ENCODE assay signal across 12 mouse cellular contexts in the genomic region with DNA sequence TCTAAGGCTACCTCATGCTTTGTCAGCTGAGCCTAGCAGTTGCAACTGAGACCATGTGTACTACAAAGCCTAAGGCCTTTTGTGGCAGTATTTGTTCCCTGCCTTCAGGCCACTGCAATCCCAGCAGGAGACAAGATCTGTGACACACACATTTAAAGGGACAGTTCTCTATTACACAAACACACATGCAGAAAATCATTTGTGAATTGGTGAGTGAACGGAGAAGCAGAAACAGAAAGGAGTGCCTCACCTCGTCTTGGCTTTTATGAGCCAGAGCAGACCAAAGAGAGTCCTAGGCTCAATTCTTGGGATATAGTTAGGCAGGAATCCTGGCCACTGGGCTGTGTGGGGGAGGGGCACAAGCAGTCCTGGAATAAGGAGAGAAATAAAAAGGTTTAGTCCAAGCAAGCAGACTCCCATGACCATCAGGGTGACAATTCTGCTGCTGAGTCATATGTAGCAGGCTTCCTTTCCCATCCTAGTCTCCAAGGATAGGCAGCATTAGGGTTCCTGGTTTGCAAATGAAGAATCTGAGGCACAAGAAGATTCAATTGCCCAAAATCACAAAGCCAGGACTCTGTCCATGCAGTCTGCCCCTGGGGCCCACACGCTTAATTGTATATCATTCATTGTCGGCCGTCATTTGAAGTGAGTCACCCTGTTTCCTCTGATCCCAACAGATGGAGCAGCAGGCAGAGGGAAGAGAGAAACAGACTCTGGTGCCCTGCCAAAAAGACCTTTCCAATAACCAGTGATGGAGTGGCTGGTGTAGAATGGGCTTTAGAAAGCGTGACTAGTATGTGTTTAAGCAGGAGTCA. TPM values are rescaled to one million over a fixed set of nuclear protein-coding genes. Genes with fewer than 3 reads are reported as not detected.
DNase-seq lines count a peak whose midpoint lies in the region; ATAC-seq and TF ChIP-seq lines count a peak whose summit lies in the region.
"Had no signal": no experiment of that assay in that cellular context is flagged by ENCODE, and none has a peak within 500 bp of the region (broad histone marks: within the 10 kb centered on the region; RNA-seq: fewer than 3 reads in every experiment).

No protein-coding gene starts in this region.

- in situ Hi-C loops in Patski (cut with MboI; ENCODE audit: low pct_unique_long_range_greater_than_20kb): no loop called here

- H3K4me1 ChIP-seq in cerebellum, adult 2 months (ENCODE audit: control insufficient read depth, insufficient read depth, low read length): peaks cover 7% of the 10 kb centered on the region; the same call in 1 of the 2 replicates
- H3K4me1 ChIP-seq in forebrain, embryonic 13.5 days: peaks cover 21% of the 10 kb centered on the region
- H3K4me1 ChIP-seq in midbrain, embryonic 13.5 days (replicated peaks): peaks cover 24% of the 10 kb centered on the region
- H3K4me1 ChIP-seq: heart, embryonic 13.5 days; kidney, embryonic 15.5 days had no signal

- WGBS in cerebellum, adult 2 months: 23% methylated on average over 6 of the region's 6 CpGs
- 23% methylated on average over 6 of the region's 6 CpGs for WGBS in forebrain, embryonic 13.5 days
- WGBS in midbrain, embryonic 13.5 days: 21% methylated on average over 6 of the region's 6 CpGs

- DNase-seq in Patski (ENCODE audit: low read depth, low spot score): peak; percentile 24
- DNase-seq in cerebellum, adult 2 months: peak; percentile 62 to 85
- DNase-seq in spleen, postnatal 14 days (ENCODE audit: low spot score in 2 of 2): no peak
- no peak for DNase-seq in kidney, postnatal 14 days
- DNase-seq in right cerebral cortex, postnatal 25 days: no peak
- no peak for DNase-seq in frontal cortex, postnatal 14 days (ENCODE audit: low spot score in 2 of 2)

- POLR2A ChIA-PET in Patski (lab: Charles Lee): no interaction called here

- no peaks in the 10 kb centered on the region for H3K9me3 ChIP-seq in forebrain, embryonic 13.5 days (replicated peaks)
- H3K9me3 ChIP-seq in midbrain, embryonic 13.5 days: no peaks in the 10 kb centered on the region
- H3K9me3 ChIP-seq: heart, embryonic 13.5 days; kidney, embryonic 15.5 days; limb, embryonic 13.5 days had no signal

- peak overlapping the region; percentile 34; the same call in 1 of the 2 replicates for H3K27ac ChIP-seq in cerebellum, adult 2 months (ENCODE audit: insufficient read depth, low read length)
- H3K27ac ChIP-seq in forebrain, embryonic 13.5 days: peak overlapping the region; percentile 55
- peak overlapping the region; percentile 83 for H3K27ac ChIP-seq in midbrain, embryonic 13.5 days
- H3K27ac ChIP-seq: heart, embryonic 13.5 days; kidney, embryonic 15.5 days; limb, embryonic 13.5 days had no signal

- no peak for TF ChIP-seq CTCF in Patski (IDR thresholded peaks at IDR 0.05)
- TF ChIP-seq CTCF in cerebellum, adult 2 months (IDR thresholded peaks at IDR 0.05; ENCODE audit: borderline replicate concordance, insufficient read depth, low read depth, low read length): no peak

- no peak for TF ChIP-seq POLR2A in cerebellum, adult 2 months (IDR thresholded peaks at IDR 0.05; ENCODE audit: borderline replicate concordance, insufficient read depth, low read length)

- H3K27me3 ChIP-seq in Patski: peaks cover 13% of the 10 kb centered on the region
- H3K27me3 ChIP-seq in cerebellum, adult 2 months (ENCODE audit: control insufficient read depth, insufficient read depth, low read length): no peaks in the 10 kb centered on the region
- H3K27me3 ChIP-seq in forebrain, embryonic 13.5 days: no peaks in the 10 kb centered on the region
- H3K27me3 ChIP-seq in midbrain, embryonic 13.5 days: no peaks in the 10 kb centered on the region
- H3K27me3 ChIP-seq: heart, embryonic 13.5 days had no signal

- H3K4me2 ChIP-seq in forebrain, embryonic 13.5 days: no peak overlapping the region
- H3K4me2 ChIP-seq in midbrain, embryonic 13.5 days (replicated peaks): peak overlapping the region; percentile 2; the same call in 1 of the 2 replicates
- H3K4me2 ChIP-seq: heart, embryonic 13.5 days; kidney, embryonic 15.5 days; limb, embryonic 13.5 days had no signal

- CTCF ChIA-PET in Patski (lab: Charles Lee): no interaction called here

- H3K9ac ChIP-seq in forebrain, embryonic 13.5 days: 0 out of 2 replicates have a peak overlapping the region, but pooled peaks have one; percentile 37
- no peak overlapping the region; the same call in 1 of the 2 replicates for H3K9ac ChIP-seq in midbrain, embryonic 13.5 days (replicated peaks)
- H3K9ac ChIP-seq: heart, embryonic 13.5 days; kidney, embryonic 15.5 days; limb, embryonic 13.5 days had no signal

- H3K4me3 ChIP-seq in cerebellum, adult 2 months (replicated peaks; ENCODE audit: insufficient read depth, low read depth, low read length): no peak overlapping the region
- H3K4me3 ChIP-seq in forebrain, embryonic 13.5 days: no peak overlapping the region
- no peak overlapping the region for H3K4me3 ChIP-seq in midbrain, embryonic 13.5 days (replicated peaks)
- H3K4me3 ChIP-seq: heart, embryonic 13.5 days; kidney, embryonic 15.5 days; limb, embryonic 13.5 days had no signal

- peak; percentile 17 for ATAC-seq in Patski
- ATAC-seq in forebrain, embryonic 13.5 days: peak; percentile 75
- peak; percentile 90 for ATAC-seq in midbrain, embryonic 13.5 days

- H3K36me3 ChIP-seq in forebrain, embryonic 13.5 days (ENCODE audit: poor library complexity, severe bottlenecking): no peaks in the 10 kb centered on the region
- H3K36me3 ChIP-seq in midbrain, embryonic 13.5 days: no peaks in the 10 kb centered on the region
- H3K36me3 ChIP-seq: heart, embryonic 13.5 days; kidney, embryonic 15.5 days; limb, embryonic 13.5 days had no signal

RNA-seq across cellular contexts. Expression of a gene that starts 3.4 kb away (rescaled TPM):
- not detected for polyA plus RNA-seq in Patski (2021)
- polyA plus RNA-seq in cerebellum, adult 2 months (2012; rRNA removed): not detected in 2 replicates
- 0.22 TPM in 1 of 2 replicates, not detected in the other for polyA plus RNA-seq in forebrain, embryonic 13.5 days (2015; fragmentation: Nextera tagmentation; extraction: Ambion mirVana)
- polyA plus RNA-seq in midbrain, embryonic 13.5 days (2015; fragmentation: Nextera tagmentation; extraction: Ambion mirVana): 0.43 and 0.90 TPM in 2 replicates
- polyA plus RNA-seq: heart, embryonic 13.5 days; kidney, embryonic 15.5 days; limb, embryonic 13.5 days; small intestine, adult 2 months had no signal

RNA-seq across cellular contexts. Expression of a gene that starts 16.6 kb away (rescaled TPM):
- 6.7 TPM for polyA plus RNA-seq in Patski (2021)
- 32.6 and 40.1 TPM in 2 replicates for polyA plus RNA-seq in cerebellum, adult 2 months (2012; rRNA removed)
- polyA plus RNA-seq in forebrain, embryonic 13.5 days (2015; fragmentation: Nextera tagmentation; extraction: Ambion mirVana): 3.7 and 4.8 TPM in 2 replicates
- polyA plus RNA-seq in midbrain, embryonic 13.5 days (2015; fragmentation: Nextera tagmentation; extraction: Ambion mirVana): 6.1 and 6.6 TPM in 2 replicates

Comparison
In these comparisons a context has a peak if more than half of its experiments do, and no peak if none do; other contexts are left out.
1. ATAC-seq: peak in every context shown above with its lines; median percentile 90 in midbrain, embryonic 13.5 days; 75 in forebrain, embryonic 13.5 days; 17 in Patski.
2. DNase-seq: peak in Patski (single experiment) and cerebellum, adult 2 months (2 of 2); none in spleen, postnatal 14 days (0 of 2), kidney, postnatal 14 days (single experiment), right cerebral cortex, postnatal 25 days (single experiment) and frontal cortex, postnatal 14 days (0 of 2).
3. Peak in every context shown above with its lines, with median percentiles within 50 percentile points of each other: H3K27ac ChIP-seq.